Comparison of ENCODE assay signal across 8 mouse cellular contexts in genomic region chr10:127165654-127166403, GRCm38 (mm10). TPM values are rescaled to one million over a fixed set of nuclear protein-coding genes. Genes with fewer than 3 reads are reported as not detected.
A peak's percentile ranks its signal among the peaks of the same experiment; 100 is the strongest.
DNase-seq lines count a peak whose midpoint lies in the region; ATAC-seq and TF ChIP-seq lines count a peak whose summit lies in the region.

No protein-coding gene starts in this region.

- TF ChIP-seq CTCF in kidney, adult 2 months (conservative IDR thresholded peaks at IDR 0.05; ENCODE audit: insufficient read depth, insufficient read length, low read depth, low read length): no peak
- TF ChIP-seq CTCF in lung, adult 2 months (IDR thresholded peaks at IDR 0.05; ENCODE audit: insufficient read depth, low read length): no peak

- peak overlapping the region; percentile 5; the same call in 1 of the 2 replicates for H3K27ac ChIP-seq in kidney, adult 2 months (ENCODE audit: insufficient read depth, low read depth, low read length)
- no peak overlapping the region for H3K27ac ChIP-seq in embryonic facial prominence, embryonic 11.5 days (replicated peaks; ENCODE audit: low read depth, low read length)
- peak overlapping the region; percentile 91 for H3K27ac ChIP-seq in hindbrain, embryonic 13.5 days
- H3K27ac ChIP-seq in neural tube, embryonic 15.5 days (replicated peaks): peak overlapping the region; percentile 95

- peak overlapping the region; percentile 60 for H3K4me3 ChIP-seq in kidney, adult 2 months (ENCODE audit: insufficient read depth, low read depth, low read length)
- H3K4me3 ChIP-seq in embryonic facial prominence, embryonic 11.5 days (ENCODE audit: low read depth, low read length): peak overlapping the region; percentile 55
- peak overlapping the region; percentile 86 for H3K4me3 ChIP-seq in hindbrain, embryonic 13.5 days
- H3K4me3 ChIP-seq in lung, adult 2 months (replicated peaks; ENCODE audit: extremely low read depth, low read depth, low read length): peak overlapping the region; percentile 75
- peak overlapping the region; percentile 73 for H3K4me3 ChIP-seq in neural tube, embryonic 15.5 days (replicated peaks)

- peak overlapping the region; percentile 72 for H3K9ac ChIP-seq in embryonic facial prominence, embryonic 11.5 days (replicated peaks; ENCODE audit: low read length)
- peak overlapping the region; percentile 98 for H3K9ac ChIP-seq in hindbrain, embryonic 13.5 days
- H3K9ac ChIP-seq in neural tube, embryonic 15.5 days (replicated peaks): peak overlapping the region; percentile 97

- no peak for DNase-seq in kidney, adult 2 months
- no peak for DNase-seq in kidney, adult 9 months
- peak; percentile 70 for DNase-seq in ZHBTc4 (ENCODE audit: low read depth, low spot score)
- peak; percentile 48 for DNase-seq in embryonic facial prominence, embryonic 11.5 days (ENCODE audit: low spot score)
- DNase-seq in lung, adult 2 months: peak; percentile 70
- DNase-seq in thymus, postnatal 4 days: peak; percentile 78

- TF ChIP-seq POLR2A in kidney, adult 2 months (IDR thresholded peaks at IDR 0.05; ENCODE audit: low read depth, low read length): no peak
- peak; percentile 28; the same call in 1 of the 2 replicates for TF ChIP-seq POLR2A in lung, adult 2 months (IDR thresholded peaks at IDR 0.05; ENCODE audit: borderline replicate concordance, extremely low read depth, low read depth, low read length)

- 0 out of 2 replicates have a peak, but pooled peaks cover 2% of the 10 kb centered on the region for H3K4me1 ChIP-seq in kidney, adult 2 months (ENCODE audit: control insufficient read depth, insufficient read depth, low read length)
- no peaks in the 10 kb centered on the region; the same call in 1 of the 2 replicates for H3K4me1 ChIP-seq in embryonic facial prominence, embryonic 11.5 days (ENCODE audit: control insufficient read depth, insufficient read depth, low read length)
- peaks cover 35% of the 10 kb centered on the region for H3K4me1 ChIP-seq in hindbrain, embryonic 13.5 days (replicated peaks)
- peaks cover 5% of the 10 kb centered on the region; the same call in 1 of the 2 replicates for H3K4me1 ChIP-seq in lung, adult 2 months (ENCODE audit: control insufficient read depth, insufficient read depth, low read length)
- H3K4me1 ChIP-seq in neural tube, embryonic 15.5 days: peaks cover 37% of the 10 kb centered on the region

- 2% methylated on average over 56 of the region's 56 CpGs for WGBS in kidney, adult 2 months
- under 1% methylated on average over 56 of the region's 56 CpGs for WGBS in embryonic facial prominence, embryonic 11.5 days
- under 1% methylated on average over 53 of the region's 56 CpGs for WGBS in hindbrain, embryonic 13.5 days
- WGBS in lung, adult 2 months: under 1% methylated on average over 56 of the region's 56 CpGs
- WGBS in neural tube, embryonic 15.5 days: under 1% methylated on average over 55 of the region's 56 CpGs

- no peaks in the 10 kb centered on the region for H3K36me3 ChIP-seq in kidney, adult 2 months (ENCODE audit: control insufficient read depth, insufficient read depth, low read length)
- no peaks in the 10 kb centered on the region for H3K36me3 ChIP-seq in embryonic facial prominence, embryonic 11.5 days (replicated peaks; ENCODE audit: control insufficient read depth, insufficient read depth, low read depth, low read length)
- peaks cover 14% of the 10 kb centered on the region for H3K36me3 ChIP-seq in hindbrain, embryonic 13.5 days
- peaks cover 14% of the 10 kb centered on the region for H3K36me3 ChIP-seq in neural tube, embryonic 15.5 days

- ATAC-seq in embryonic facial prominence, embryonic 11.5 days (replicated peaks; ENCODE audit: insufficient number of reproducible peaks, low FRiP score, low TSS enrichment, low read depth): peak; percentile 39
- peak; percentile 61 for ATAC-seq in hindbrain, embryonic 13.5 days (ENCODE audit: low FRiP score)
- peak; percentile 65 for ATAC-seq in neural tube, embryonic 15.5 days (ENCODE audit: low FRiP score)

- H3K4me2 ChIP-seq in embryonic facial prominence, embryonic 11.5 days (ENCODE audit: low read depth, low read length): peak overlapping the region; percentile 100
- peak overlapping the region; percentile 91 for H3K4me2 ChIP-seq in hindbrain, embryonic 13.5 days
- peak overlapping the region; percentile 81 for H3K4me2 ChIP-seq in neural tube, embryonic 15.5 days

- H3K9me3 ChIP-seq in embryonic facial prominence, embryonic 11.5 days (replicated peaks; ENCODE audit: control insufficient read depth, low read length): no peaks in the 10 kb centered on the region
- no peaks in the 10 kb centered on the region for H3K9me3 ChIP-seq in hindbrain, embryonic 13.5 days
- no peaks in the 10 kb centered on the region for H3K9me3 ChIP-seq in neural tube, embryonic 15.5 days (replicated peaks)

- peaks cover 2% of the 10 kb centered on the region; the same call in 1 of the 2 replicates for H3K27me3 ChIP-seq in kidney, adult 2 months (replicated peaks; ENCODE audit: control insufficient read depth, insufficient read depth, low read length)
- peaks cover 47% of the 10 kb centered on the region for H3K27me3 ChIP-seq in embryonic facial prominence, embryonic 11.5 days (ENCODE audit: control insufficient read depth, insufficient read depth, low read length)
- peaks cover 58% of the 10 kb centered on the region for H3K27me3 ChIP-seq in hindbrain, embryonic 13.5 days
- H3K27me3 ChIP-seq in neural tube, embryonic 15.5 days (replicated peaks): peaks cover 33% of the 10 kb centered on the region

RNA-seq across cellular contexts. Expression of gene B4galnt1, which starts 0.8 kb away (rescaled TPM):
- polyA plus RNA-seq in kidney, adult 2 months (2012; rRNA removed): 15.4 and 27.5 TPM in 2 replicates
- 4.9 and 5.2 TPM in 2 replicates for polyA plus RNA-seq in embryonic facial prominence, embryonic 11.5 days (2014; fragmentation: Nextera tagmentation; extraction: Ambion mirVana)
- polyA plus RNA-seq in hindbrain, embryonic 13.5 days (2015; fragmentation: Nextera tagmentation; extraction: Ambion mirVana): 40.6 and 42.3 TPM in 2 replicates
- 70.8 and 81.2 TPM in 2 replicates for polyA plus RNA-seq in lung, adult 2 months (2012; rRNA removed)
- 69.5 and 70.4 TPM in 2 replicates for polyA plus RNA-seq in neural tube, embryonic 15.5 days (2015; fragmentation: Nextera tagmentation; extraction: Ambion mirVana)

RNA-seq across cellular contexts. Expression of gene Slc26a10, which starts 14.6 kb away (rescaled TPM):
- 6.6 and 8.1 TPM in 2 replicates for polyA plus RNA-seq in kidney, adult 2 months (2012; rRNA removed)
- polyA plus RNA-seq in embryonic facial prominence, embryonic 11.5 days (2014; fragmentation: Nextera tagmentation; extraction: Ambion mirVana): 1.1 and 2.0 TPM in 2 replicates
- polyA plus RNA-seq in hindbrain, embryonic 13.5 days (2015; fragmentation: Nextera tagmentation; extraction: Ambion mirVana): 1.0 and 1.1 TPM in 2 replicates
- 3.5 and 7.4 TPM in 2 replicates for polyA plus RNA-seq in lung, adult 2 months (2012; rRNA removed)
- polyA plus RNA-seq in neural tube, embryonic 15.5 days (2015; fragmentation: Nextera tagmentation; extraction: Ambion mirVana): 1.0 TPM in 2 replicates

RNA-seq across cellular contexts. Expression of gene Arhgef25, which starts 24.1 kb away (rescaled TPM):
- polyA plus RNA-seq in kidney, adult 2 months (2012; rRNA removed): 9.2 and 11.9 TPM in 2 replicates
- polyA plus RNA-seq in embryonic facial prominence, embryonic 11.5 days (2014; fragmentation: Nextera tagmentation; extraction: Ambion mirVana): 32.7 and 38.4 TPM in 2 replicates
- 28.4 and 30.7 TPM in 2 replicates for polyA plus RNA-seq in hindbrain, embryonic 13.5 days (2015; fragmentation: Nextera tagmentation; extraction: Ambion mirVana)
- 29.1 and 36.7 TPM in 2 replicates for polyA plus RNA-seq in lung, adult 2 months (2012; rRNA removed)
- polyA plus RNA-seq in neural tube, embryonic 15.5 days (2015; fragmentation: Nextera tagmentation; extraction: Ambion mirVana): 32.7 and 34.9 TPM in 2 replicates

RNA-seq across cellular contexts. Expression of gene Dtx3, which starts 29.7 kb away (rescaled TPM):
- 101 and 132 TPM in 2 replicates for polyA plus RNA-seq in kidney, adult 2 months (2012; rRNA removed)
- 93.8 and 108 TPM in 2 replicates for polyA plus RNA-seq in embryonic facial prominence, embryonic 11.5 days (2014; fragmentation: Nextera tagmentation; extraction: Ambion mirVana)
- 211 and 221 TPM in 2 replicates for polyA plus RNA-seq in hindbrain, embryonic 13.5 days (2015; fragmentation: Nextera tagmentation; extraction: Ambion mirVana)
- polyA plus RNA-seq in lung, adult 2 months (2012; rRNA removed): 134 and 157 TPM in 2 replicates
- polyA plus RNA-seq in neural tube, embryonic 15.5 days (2015; fragmentation: Nextera tagmentation; extraction: Ambion mirVana): 211 and 245 TPM in 2 replicates

RNA-seq across cellular contexts. Expression of gene Os9, which starts 44.9 kb away (rescaled TPM):
- polyA plus RNA-seq in kidney, adult 2 months (2012; rRNA removed): 108 and 114 TPM in 2 replicates
- polyA plus RNA-seq in embryonic facial prominence, embryonic 11.5 days (2014; fragmentation: Nextera tagmentation; extraction: Ambion mirVana): 29.5 and 29.9 TPM in 2 replicates
- 144 and 146 TPM in 2 replicates for polyA plus RNA-seq in hindbrain, embryonic 13.5 days (2015; fragmentation: Nextera tagmentation; extraction: Ambion mirVana)
- polyA plus RNA-seq in lung, adult 2 months (2012; rRNA removed): 89.5 and 111 TPM in 2 replicates
- 127 and 130 TPM in 2 replicates for polyA plus RNA-seq in neural tube, embryonic 15.5 days (2015; fragmentation: Nextera tagmentation; extraction: Ambion mirVana)

Comparison
In these comparisons a context has a peak if more than half of its experiments do, and no peak if none do; other contexts are left out.
1. DNase-seq: peak in ZHBTc4 (single experiment), embryonic facial prominence, embryonic 11.5 days (single experiment), lung, adult 2 months (single experiment) and thymus, postnatal 4 days (single experiment); none in kidney, adult 2 months (single experiment) and kidney, adult 9 months (single experiment).
2. Peak in every context shown above with its lines, with median percentiles within 50 percentile points of each other: H3K4me3 ChIP-seq, ATAC-seq, H3K4me2 ChIP-seq and H3K9ac ChIP-seq.